Mouse (Mus musculus): Measurements from ENCODE around the gene Mad2l1bp. TPM values are rescaled to one million over a fixed set of nuclear protein-coding genes. Genes with fewer than 3 reads are reported as not detected.

Gene Mad2l1bp
- polyA plus RNA-seq, 1 experiment = 26.8 TPM

DNA sequence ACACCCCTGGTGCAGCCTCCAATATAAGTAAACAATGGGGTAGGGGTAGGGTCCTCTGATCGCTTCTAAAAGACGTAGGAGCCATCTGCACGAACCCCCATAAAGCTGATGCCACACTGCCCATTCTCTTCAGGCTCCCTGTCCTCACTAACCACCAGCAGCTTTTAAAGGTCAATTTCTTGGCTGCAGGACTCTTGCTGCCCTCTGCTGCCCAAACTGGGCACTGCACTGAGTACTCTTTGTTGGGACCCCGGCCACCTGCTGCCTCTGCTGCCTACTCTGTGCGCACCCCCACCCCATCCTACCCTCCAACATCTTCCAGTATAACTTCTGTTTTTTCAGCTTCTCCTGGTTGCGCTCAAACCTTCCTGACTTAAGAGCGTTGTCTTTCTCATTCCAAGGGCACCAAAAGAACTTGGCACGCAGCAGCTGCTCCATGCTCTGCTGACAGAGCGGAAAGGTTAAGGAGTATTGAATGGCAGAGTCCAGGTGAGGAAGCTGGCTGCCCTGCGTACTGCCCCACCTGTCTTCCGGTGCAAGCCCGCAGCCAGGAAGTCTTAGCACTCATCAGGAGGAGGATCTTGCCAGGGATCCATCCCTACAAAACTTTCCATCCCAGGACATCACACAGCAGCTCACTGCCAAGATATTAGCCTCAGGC lies 21.2 kb downstream of the Mad2l1bp start:
- Histone ChIP-seq H3K79me2 (ENCODE audit: control insufficient read depth, insufficient read depth) (no peaks in the 10 kb centered on the region), H3ac (ENCODE audit: control insufficient read depth, insufficient read length) (no peak overlapping the region), H3K36me3 (ENCODE audit: control insufficient read depth, insufficient read depth) (no peaks in the 10 kb centered on the region), H3K27me3 (ENCODE audit: control insufficient read depth, insufficient read depth, insufficient read length) (no peaks in the 10 kb centered on the region), H3K4me2 (ENCODE audit: low read depth) (no peak overlapping the region), H3K4me3 (no peak overlapping the region)
- TF ChIP-seq USF1 (IDR thresholded peaks at IDR 0.05; ENCODE audit: low read depth) = no peak
- peak; percentile 32 for TF ChIP-seq POLR2AphosphoS2 (IDR thresholded peaks at IDR 0.05; ENCODE audit: insufficient read length, low read depth)

DNA sequence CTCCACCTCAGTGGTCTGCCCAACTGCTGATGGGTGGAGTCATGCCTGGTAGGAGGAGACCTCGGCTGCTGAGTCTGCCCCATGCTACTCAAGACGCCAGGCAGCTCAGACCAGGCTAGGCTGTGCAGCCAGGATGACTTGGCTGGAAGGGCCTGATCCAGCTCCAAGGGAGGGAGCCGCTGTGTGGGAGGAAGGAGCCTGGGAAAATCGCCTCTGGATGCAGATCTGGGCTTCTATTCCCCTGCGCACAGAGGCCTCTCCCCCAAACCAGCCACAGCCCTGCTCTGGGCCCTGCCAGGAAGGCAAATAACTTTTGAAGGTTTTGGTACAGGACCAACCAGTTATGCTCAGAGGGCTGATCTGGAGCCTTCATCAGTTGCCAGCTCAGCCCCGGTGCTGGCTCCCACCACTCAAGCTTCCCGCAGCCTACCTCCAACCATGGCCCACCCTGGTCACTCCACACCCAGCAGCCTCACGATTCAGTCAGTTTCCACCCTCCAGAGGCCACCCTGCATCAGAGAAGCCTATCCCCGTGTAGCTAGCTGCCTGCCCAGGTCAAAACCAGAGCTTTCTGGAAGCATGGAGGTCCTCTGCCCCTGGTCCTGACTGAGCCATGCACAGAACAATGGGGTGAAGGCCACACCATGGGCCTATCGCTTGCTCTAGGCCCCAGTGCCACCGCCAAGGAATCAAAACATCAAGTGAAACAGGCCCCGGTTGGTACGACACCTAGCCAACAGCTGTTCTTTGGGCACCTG lies 23.4 kb downstream of the Mad2l1bp start:
- no peaks in the 10 kb centered on the region for H3K79me2 ChIP-seq (ENCODE audit: control insufficient read depth, insufficient read depth)
- H3K27me3 ChIP-seq (ENCODE audit: control insufficient read depth, insufficient read depth, insufficient read length) = no peaks in the 10 kb centered on the region
- H3ac ChIP-seq (ENCODE audit: control insufficient read depth, insufficient read length) = no peak overlapping the region
- H3K4me2 ChIP-seq (ENCODE audit: low read depth) = no peak overlapping the region
- peaks cover 4% of the 10 kb centered on the region for H3K36me3 ChIP-seq (ENCODE audit: control insufficient read depth, insufficient read depth)
- H3K4me3 ChIP-seq = no peak overlapping the region
- TF ChIP-seq TCF3 (IDR thresholded peaks at IDR 0.05; ENCODE audit: insufficient read length, low read depth) = no peak
- no peak for TF ChIP-seq MYOG (IDR thresholded peaks at IDR 0.05; ENCODE audit: control insufficient read depth in 1 of 3, insufficient read depth in 1 of 3, insufficient read length in 2 of 3, low read depth in 2 of 3)
- TF ChIP-seq MAX (IDR thresholded peaks at IDR 0.05; ENCODE audit: low read depth) = no peak
- TF ChIP-seq TCF12 (IDR thresholded peaks at IDR 0.05; ENCODE audit: insufficient read depth, poor library complexity, severe bottlenecking) = no peak
- TF ChIP-seq POLR2AphosphoS2 (IDR thresholded peaks at IDR 0.05; ENCODE audit: insufficient read length, low read depth) = peak; percentile 13
- TF ChIP-seq SRF (IDR thresholded peaks at IDR 0.05; ENCODE audit: control insufficient read depth, insufficient read length, low read depth) = no peak

DNA sequence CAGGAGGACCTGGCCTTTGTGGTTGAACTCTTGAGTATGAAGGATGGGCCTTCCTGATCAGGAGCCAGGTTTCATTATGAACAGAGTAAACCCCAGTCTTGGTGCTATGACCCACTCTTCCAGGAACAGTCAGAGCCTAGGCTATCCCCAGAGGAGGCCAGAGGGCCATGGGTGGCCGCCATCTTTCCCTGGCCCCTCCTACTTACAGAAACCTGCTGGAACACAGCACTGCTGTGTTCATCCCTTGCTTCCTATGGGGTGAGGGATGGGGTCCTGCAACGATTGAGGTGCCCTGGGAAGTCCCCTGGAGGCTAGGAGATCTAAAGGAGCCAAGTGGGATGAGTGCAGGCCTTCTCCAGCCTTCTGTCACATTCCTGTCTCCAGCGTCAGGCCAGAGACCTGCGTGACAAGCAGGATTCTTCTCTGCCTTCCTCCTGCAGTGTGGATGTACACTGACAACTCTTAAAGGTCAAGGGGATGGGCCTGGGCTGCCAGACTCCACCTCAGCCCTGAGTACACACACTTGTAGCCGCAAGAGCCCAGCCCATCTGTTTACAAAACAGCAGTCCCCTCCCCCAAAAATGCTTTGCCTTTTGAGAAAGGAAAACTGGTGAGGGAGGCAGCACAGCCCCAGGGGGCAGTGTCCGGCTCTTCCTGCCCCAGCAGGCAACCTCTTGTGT lies 25.4 kb downstream of the Mad2l1bp start:
- TF ChIP-seq REST (IDR thresholded peaks at IDR 0.05; ENCODE audit: insufficient read depth, insufficient read length) = no peak
- no peak for TF ChIP-seq POLR2AphosphoS2 (IDR thresholded peaks at IDR 0.05; ENCODE audit: insufficient read length, low read depth)
- no peak for TF ChIP-seq MYOD1 (IDR thresholded peaks at IDR 0.05; ENCODE audit: control insufficient read depth in 1 of 3, insufficient read length in 2 of 3, low read depth in 2 of 3)
- no peak for TF ChIP-seq TCF12 (IDR thresholded peaks at IDR 0.05; ENCODE audit: insufficient read depth, poor library complexity, severe bottlenecking)
- H3K27me3 ChIP-seq (ENCODE audit: control insufficient read depth, insufficient read depth, insufficient read length) = no peaks in the 10 kb centered on the region
- no peaks in the 10 kb centered on the region for H3K79me2 ChIP-seq (ENCODE audit: control insufficient read depth, insufficient read depth)
- no peak overlapping the region for H3K4me2 ChIP-seq (ENCODE audit: low read depth)
- no peak overlapping the region for H3ac ChIP-seq (ENCODE audit: control insufficient read depth, insufficient read length)
- no peak overlapping the region for H3K4me3 ChIP-seq
- peaks cover 11% of the 10 kb centered on the region for H3K36me3 ChIP-seq (ENCODE audit: control insufficient read depth, insufficient read depth)

DNA sequence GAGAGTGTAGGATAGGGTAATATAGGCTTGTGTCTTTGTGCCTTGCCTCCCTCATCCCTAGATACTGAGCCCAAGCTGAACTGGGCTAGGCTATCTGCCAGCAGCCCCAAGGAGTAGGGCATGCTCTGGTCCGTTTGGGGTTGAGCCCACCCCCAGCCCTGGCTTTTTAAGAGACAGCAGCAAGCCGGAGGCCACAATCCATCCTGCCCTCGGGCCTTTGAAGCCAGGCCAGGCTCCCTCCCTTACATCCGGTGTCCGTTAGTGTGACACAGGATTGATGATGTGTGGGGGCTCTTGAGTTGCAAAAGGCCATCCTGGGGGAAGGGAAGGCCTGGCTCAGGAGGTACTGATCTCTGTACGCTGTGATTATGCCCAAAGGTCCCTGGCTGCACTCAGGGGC lies 26.7 kb downstream of the Mad2l1bp start:
- H3K36me3 ChIP-seq (ENCODE audit: control insufficient read depth, insufficient read depth) = peaks cover 15% of the 10 kb centered on the region
- H3K4me3 ChIP-seq = no peak overlapping the region
- no peaks in the 10 kb centered on the region for H3K79me2 ChIP-seq (ENCODE audit: control insufficient read depth, insufficient read depth)
- H3ac ChIP-seq (ENCODE audit: control insufficient read depth, insufficient read length) = no peak overlapping the region
- no peaks in the 10 kb centered on the region for H3K27me3 ChIP-seq (ENCODE audit: control insufficient read depth, insufficient read depth, insufficient read length)
- no peak overlapping the region for H3K4me2 ChIP-seq (ENCODE audit: low read depth)
- no peak for TF ChIP-seq MAX (IDR thresholded peaks at IDR 0.05; ENCODE audit: low read depth)

DNA sequence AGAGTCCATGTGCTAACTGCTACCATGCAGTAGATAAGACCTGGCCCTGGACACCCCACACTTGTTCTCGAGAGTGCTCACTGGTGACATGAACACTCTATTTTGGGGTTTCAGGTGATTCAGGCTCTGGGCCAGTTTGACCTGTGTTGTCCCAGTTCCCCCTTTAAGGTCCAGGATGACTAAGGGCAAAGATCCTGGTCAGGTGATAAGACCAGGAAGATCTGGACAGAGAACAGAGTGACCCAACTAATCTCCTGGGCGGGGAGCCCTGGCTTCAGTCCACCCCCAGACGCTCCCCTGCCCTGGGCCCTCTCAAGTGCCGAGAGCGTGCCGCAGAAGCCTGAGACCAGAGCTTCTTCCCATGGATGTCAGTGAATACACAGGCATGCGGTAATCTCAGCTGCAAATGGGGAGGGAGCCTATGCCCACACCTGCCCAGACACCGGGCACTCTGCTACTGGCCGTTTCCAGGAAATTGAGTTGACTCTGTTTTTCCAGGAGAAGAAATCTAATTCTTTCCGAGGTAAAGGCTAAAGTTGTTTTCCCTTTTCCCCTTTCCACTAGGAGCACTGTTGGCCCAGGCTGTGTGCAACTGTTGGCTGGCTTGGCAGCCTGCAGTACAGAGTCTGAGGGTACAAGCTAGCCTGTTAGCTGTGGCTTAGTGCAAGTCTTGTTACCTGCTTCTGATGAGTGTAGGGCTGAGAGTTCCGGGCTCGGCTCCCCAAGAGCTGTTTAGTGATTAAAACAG lies 29.2 kb downstream of the Mad2l1bp start:
- Histone ChIP-seq H3K4me3 (no peak overlapping the region), H3K36me3 (ENCODE audit: control insufficient read depth, insufficient read depth) (peaks cover 15% of the 10 kb centered on the region), H3K79me2 (ENCODE audit: control insufficient read depth, insufficient read depth) (no peaks in the 10 kb centered on the region), H3ac (ENCODE audit: control insufficient read depth, insufficient read length) (no peak overlapping the region), H3K27me3 (ENCODE audit: control insufficient read depth, insufficient read depth, insufficient read length) (no peaks in the 10 kb centered on the region), H3K4me2 (ENCODE audit: low read depth) (no peak overlapping the region)
- no peak for TF ChIP-seq TCF12 (IDR thresholded peaks at IDR 0.05; ENCODE audit: insufficient read depth, poor library complexity, severe bottlenecking)
- TF ChIP-seq POLR2AphosphoS2 (IDR thresholded peaks at IDR 0.05; ENCODE audit: insufficient read length, low read depth) = no peak
- TF ChIP-seq POLR2A (IDR thresholded peaks at IDR 0.05; ENCODE audit: insufficient read length, low read depth) = no peak
- TF ChIP-seq MAX (IDR thresholded peaks at IDR 0.05; ENCODE audit: low read depth) = no peak

DNA sequence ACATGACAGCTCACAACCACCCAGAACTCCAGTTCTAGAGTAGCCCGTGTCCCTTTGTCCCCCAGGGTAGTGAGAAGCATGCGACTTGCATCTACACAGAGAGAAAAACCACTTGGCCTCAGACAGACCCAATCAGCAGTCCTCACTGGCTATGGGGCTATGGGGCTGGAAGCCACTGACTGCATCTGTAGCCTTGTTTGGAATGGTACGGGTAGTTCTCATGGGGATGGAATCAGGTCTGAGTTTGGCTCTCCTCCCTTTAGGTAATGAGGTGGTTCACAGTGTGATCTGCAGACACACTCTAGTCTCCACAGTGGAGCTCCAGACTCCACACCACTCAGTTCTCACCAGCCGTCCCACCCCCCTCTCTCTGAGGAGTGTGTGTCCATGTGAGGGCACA lies 30.1 kb downstream of the Mad2l1bp start:
- Histone ChIP-seq H3ac (ENCODE audit: control insufficient read depth, insufficient read length) (no peak overlapping the region), H3K4me2 (ENCODE audit: low read depth) (no peak overlapping the region), H3K27me3 (ENCODE audit: control insufficient read depth, insufficient read depth, insufficient read length) (no peaks in the 10 kb centered on the region), H3K36me3 (ENCODE audit: control insufficient read depth, insufficient read depth) (peaks cover 15% of the 10 kb centered on the region), H3K4me3 (no peak overlapping the region), H3K79me2 (ENCODE audit: control insufficient read depth, insufficient read depth) (no peaks in the 10 kb centered on the region)
- TF ChIP-seq TCF3 (IDR thresholded peaks at IDR 0.05; ENCODE audit: insufficient read length, low read depth) = no peak
- no peak for TF ChIP-seq SRF (IDR thresholded peaks at IDR 0.05; ENCODE audit: control insufficient read depth, insufficient read length, low read depth)
- no peak for TF ChIP-seq E2F4 (IDR thresholded peaks at IDR 0.05; ENCODE audit: insufficient read depth)
- no peak for TF ChIP-seq USF1 (IDR thresholded peaks at IDR 0.05; ENCODE audit: low read depth)
- no peak for TF ChIP-seq POLR2AphosphoS2 (IDR thresholded peaks at IDR 0.05; ENCODE audit: insufficient read length, low read depth)
- no peak for TF ChIP-seq CEBPB (IDR thresholded peaks at IDR 0.05; ENCODE audit: insufficient read depth, poor library complexity, severe bottlenecking)
- TF ChIP-seq MYOG (IDR thresholded peaks at IDR 0.05; ENCODE audit: control insufficient read depth in 1 of 3, insufficient read depth in 1 of 3, insufficient read length in 2 of 3, low read depth in 2 of 3) = no peak
- TF ChIP-seq REST (IDR thresholded peaks at IDR 0.05; ENCODE audit: insufficient read depth, insufficient read length) = no peak
- no peak for TF ChIP-seq MAX (IDR thresholded peaks at IDR 0.05; ENCODE audit: low read depth)
- TF ChIP-seq POLR2A (IDR thresholded peaks at IDR 0.05; ENCODE audit: insufficient read length, low read depth) = no peak
- TF ChIP-seq MYOD1 (IDR thresholded peaks at IDR 0.05; ENCODE audit: control insufficient read depth in 1 of 3, insufficient read length in 2 of 3, low read depth in 2 of 3) = no peak
- no peak for TF ChIP-seq TCF12 (IDR thresholded peaks at IDR 0.05; ENCODE audit: insufficient read depth, poor library complexity, severe bottlenecking)
